ENCODE assay signal across 20 mouse cellular contexts in genomic region chr17:31222810-31223310, GRCm38 (mm10). TPM values are rescaled to one million over a fixed set of nuclear protein-coding genes. Genes with fewer than 3 reads are reported as not detected.
DNase-seq lines count a peak whose midpoint lies in the region; ATAC-seq and TF ChIP-seq lines count a peak whose summit lies in the region.
"Had no signal": no experiment of that assay in that cellular context is flagged by ENCODE, and none has a peak within 500 bp of the region (broad histone marks: within the 10 kb centered on the region; RNA-seq: fewer than 3 reads in every experiment).

No protein-coding gene starts in this region.

- WGBS in embryonic facial prominence, embryonic 14.5 days = 53% methylated on average over 4 of the region's 4 CpGs
- 74% methylated on average over 4 of the region's 4 CpGs for WGBS in embryonic facial prominence, embryonic 10.5 days
- 45% methylated on average over 4 of the region's 4 CpGs for WGBS in stomach, embryonic 14.5 days
- 36% methylated on average over 4 of the region's 4 CpGs for WGBS in stomach, postnatal 0 days
- WGBS in thymus, adult 2 months = 28% methylated on average over 4 of the region's 4 CpGs
- 68% methylated on average over 4 of the region's 4 CpGs for WGBS in heart, embryonic 11.5 days (ENCODE audit: insufficient replicate concordance)

- no peaks in the 10 kb centered on the region for H3K36me3 ChIP-seq in embryonic facial prominence, embryonic 14.5 days (ENCODE audit: control insufficient read depth, insufficient read depth, low read length)
- no peaks in the 10 kb centered on the region for H3K36me3 ChIP-seq in embryonic facial prominence, embryonic 10.5 days (replicated peaks)
- H3K36me3 ChIP-seq in stomach, embryonic 14.5 days (ENCODE audit: control insufficient read depth, insufficient read depth, low read length) = no peaks in the 10 kb centered on the region
- no peaks in the 10 kb centered on the region for H3K36me3 ChIP-seq in stomach, postnatal 0 days (ENCODE audit: control insufficient read depth, insufficient read depth, low read length)
- H3K36me3 ChIP-seq in thymus, adult 2 months (ENCODE audit: control insufficient read depth, insufficient read depth, low read length) = peaks cover 32% of the 10 kb centered on the region
- no peaks in the 10 kb centered on the region for H3K36me3 ChIP-seq in heart, embryonic 11.5 days (ENCODE audit: control insufficient read depth, insufficient read depth, low read length)
- H3K36me3 ChIP-seq: forebrain, embryonic 12.5 days; hindbrain, embryonic 13.5 days; intestine, embryonic 15.5 days; kidney, embryonic 15.5 days; neural tube, embryonic 12.5 days had no signal

- no peak overlapping the region for H3K9ac ChIP-seq in embryonic facial prominence, embryonic 14.5 days (ENCODE audit: low read depth, low read length)
- H3K9ac ChIP-seq in stomach, embryonic 14.5 days (replicated peaks; ENCODE audit: low read depth, low read length) = no peak overlapping the region
- H3K9ac ChIP-seq in stomach, postnatal 0 days (ENCODE audit: low read length) = no peak overlapping the region
- H3K9ac ChIP-seq in heart, embryonic 11.5 days (ENCODE audit: low read depth, low read length) = no peak overlapping the region
- H3K9ac ChIP-seq: forebrain, embryonic 12.5 days; hindbrain, embryonic 13.5 days; intestine, embryonic 15.5 days; kidney, embryonic 15.5 days; neural tube, embryonic 12.5 days had no signal

- no peak overlapping the region for H3K4me3 ChIP-seq in embryonic facial prominence, embryonic 14.5 days (ENCODE audit: low read depth, low read length)
- no peak overlapping the region for H3K4me3 ChIP-seq in embryonic facial prominence, embryonic 10.5 days
- H3K4me3 ChIP-seq in stomach, embryonic 14.5 days (ENCODE audit: low read depth, low read length) = no peak overlapping the region
- H3K4me3 ChIP-seq in stomach, postnatal 0 days (ENCODE audit: low read depth, low read length) = no peak overlapping the region
- H3K4me3 ChIP-seq in thymus, adult 2 months (ENCODE audit: control insufficient read depth, insufficient read depth, low read length) = no peak overlapping the region
- no peak overlapping the region for H3K4me3 ChIP-seq in heart, embryonic 11.5 days (ENCODE audit: low read depth, low read length)
- H3K4me3 ChIP-seq: forebrain, embryonic 12.5 days; hindbrain, embryonic 13.5 days; intestine, embryonic 15.5 days; kidney, embryonic 15.5 days; neural tube, embryonic 12.5 days had no signal

- no peak for ATAC-seq in embryonic facial prominence, embryonic 14.5 days (ENCODE audit: low read depth)
- peak; percentile 42 for ATAC-seq in stomach, embryonic 14.5 days (ENCODE audit: insufficient number of reproducible peaks, insufficient read depth, low FRiP score, low read depth)
- ATAC-seq in stomach, postnatal 0 days (ENCODE audit: low FRiP score, low TSS enrichment) = no peak
- no peak for ATAC-seq in heart, embryonic 11.5 days (replicated peaks; ENCODE audit: insufficient number of reproducible peaks, low FRiP score, low TSS enrichment)
- ATAC-seq: intestine, embryonic 15.5 days had no signal

- no peak for TF ChIP-seq POLR2A in thymus, adult 2 months (IDR thresholded peaks at IDR 0.05; ENCODE audit: control insufficient read depth, extremely low read depth, insufficient read depth, low read length, poor library complexity)

- H3K27me3 ChIP-seq in embryonic facial prominence, embryonic 14.5 days (replicated peaks; ENCODE audit: control insufficient read depth, insufficient read depth, low read length) = no peaks in the 10 kb centered on the region
- no peaks in the 10 kb centered on the region for H3K27me3 ChIP-seq in embryonic facial prominence, embryonic 10.5 days (replicated peaks; ENCODE audit: low read depth, poor library complexity, severe bottlenecking)
- no peaks in the 10 kb centered on the region for H3K27me3 ChIP-seq in stomach, embryonic 14.5 days (ENCODE audit: control insufficient read depth, insufficient read depth, low read length)
- no peaks in the 10 kb centered on the region for H3K27me3 ChIP-seq in stomach, postnatal 0 days (ENCODE audit: control insufficient read depth, insufficient read depth, low read length)
- no peaks in the 10 kb centered on the region for H3K27me3 ChIP-seq in thymus, adult 2 months (ENCODE audit: control insufficient read depth, insufficient read depth, low read length)
- H3K27me3 ChIP-seq in heart, embryonic 11.5 days (ENCODE audit: control insufficient read depth, insufficient read depth, low read length) = no peaks in the 10 kb centered on the region
- H3K27me3 ChIP-seq: forebrain, embryonic 12.5 days; hindbrain, embryonic 13.5 days; intestine, embryonic 15.5 days; kidney, embryonic 15.5 days; neural tube, embryonic 12.5 days had no signal

- H3K27ac ChIP-seq in embryonic facial prominence, embryonic 14.5 days (replicated peaks; ENCODE audit: low read depth, low read length) = no peak overlapping the region
- no peak overlapping the region for H3K27ac ChIP-seq in embryonic facial prominence, embryonic 10.5 days (replicated peaks)
- H3K27ac ChIP-seq in stomach, embryonic 14.5 days (ENCODE audit: low read length) = no peak overlapping the region
- no peak overlapping the region for H3K27ac ChIP-seq in stomach, postnatal 0 days (replicated peaks)
- H3K27ac ChIP-seq in thymus, adult 2 months (ENCODE audit: control insufficient read depth, insufficient read depth, low read length) = peak overlapping the region; percentile 63; the same call in 1 of the 2 replicates
- no peak overlapping the region for H3K27ac ChIP-seq in heart, embryonic 11.5 days (ENCODE audit: low read depth, low read length)
- H3K27ac ChIP-seq: forebrain, embryonic 12.5 days; hindbrain, embryonic 13.5 days; intestine, embryonic 15.5 days; kidney, embryonic 15.5 days; neural tube, embryonic 12.5 days had no signal

- peak; percentile 41 for DNase-seq in embryonic facial prominence, embryonic 14.5 days (ENCODE audit: low spot score)
- no peak for DNase-seq in embryonic facial prominence, embryonic 10.5 days (ENCODE audit: low spot score)
- DNase-seq in stomach, postnatal 0 days (ENCODE audit: low spot score) = no peak
- DNase-seq in thymus, adult 2 months = peak; percentile 40
- no peak for DNase-seq in layer of hippocampus, adult 11-12 months (ENCODE audit: low spot score)
- no peak for DNase-seq in cerebellum, adult 8-10 months
- DNase-seq: adrenal gland, postnatal 36 days; cerebellum, adult 9-11 months; gastrocnemius, postnatal 14 days; lung, adult 18-20 months; spleen, adult 18-20 months had no signal

- no peak for TF ChIP-seq EP300 in stomach, postnatal 0 days (optimal IDR thresholded peaks at IDR 0.05)

- H3K4me1 ChIP-seq in embryonic facial prominence, embryonic 14.5 days (ENCODE audit: control insufficient read depth, insufficient read depth, low read length) = 0 out of 2 replicates have a peak, but pooled peaks cover 3% of the 10 kb centered on the region
- H3K4me1 ChIP-seq in embryonic facial prominence, embryonic 10.5 days = peaks cover 24% of the 10 kb centered on the region
- peaks cover 5% of the 10 kb centered on the region; the same call in 1 of the 2 replicates for H3K4me1 ChIP-seq in stomach, embryonic 14.5 days (ENCODE audit: control insufficient read depth, insufficient read depth, low read length)
- H3K4me1 ChIP-seq in stomach, postnatal 0 days (replicated peaks; ENCODE audit: control insufficient read depth, insufficient read depth) = no peaks in the 10 kb centered on the region
- peaks cover 33% of the 10 kb centered on the region for H3K4me1 ChIP-seq in thymus, adult 2 months (replicated peaks; ENCODE audit: control insufficient read depth, insufficient read depth, low read length)
- H3K4me1 ChIP-seq in heart, embryonic 11.5 days (ENCODE audit: control insufficient read depth, insufficient read depth, low read length) = no peaks in the 10 kb centered on the region
- H3K4me1 ChIP-seq: forebrain, embryonic 12.5 days; hindbrain, embryonic 13.5 days; intestine, embryonic 15.5 days; neural tube, embryonic 12.5 days had no signal

- no peak overlapping the region for H3K4me2 ChIP-seq in embryonic facial prominence, embryonic 14.5 days (ENCODE audit: low read depth, low read length)
- no peak overlapping the region for H3K4me2 ChIP-seq in stomach, embryonic 14.5 days (replicated peaks; ENCODE audit: low read depth, low read length)
- no peak overlapping the region for H3K4me2 ChIP-seq in stomach, postnatal 0 days (replicated peaks; ENCODE audit: low read depth)
- no peak overlapping the region for H3K4me2 ChIP-seq in heart, embryonic 11.5 days
- H3K4me2 ChIP-seq: forebrain, embryonic 12.5 days; hindbrain, embryonic 13.5 days; intestine, embryonic 15.5 days; kidney, embryonic 15.5 days; neural tube, embryonic 12.5 days had no signal

- no peaks in the 10 kb centered on the region for H3K9me3 ChIP-seq in embryonic facial prominence, embryonic 14.5 days (ENCODE audit: control insufficient read depth, low read length)
- H3K9me3 ChIP-seq in embryonic facial prominence, embryonic 10.5 days = no peaks in the 10 kb centered on the region
- no peaks in the 10 kb centered on the region for H3K9me3 ChIP-seq in stomach, embryonic 14.5 days (ENCODE audit: control insufficient read depth, low read depth, low read length)
- no peaks in the 10 kb centered on the region for H3K9me3 ChIP-seq in stomach, postnatal 0 days (ENCODE audit: control insufficient read depth, low read length)
- H3K9me3 ChIP-seq in heart, embryonic 11.5 days (replicated peaks; ENCODE audit: control insufficient read depth, low read length) = no peaks in the 10 kb centered on the region
- H3K9me3 ChIP-seq: forebrain, embryonic 12.5 days; hindbrain, embryonic 13.5 days; intestine, embryonic 15.5 days; kidney, embryonic 15.5 days; neural tube, embryonic 12.5 days had no signal

- TF ChIP-seq CTCF in stomach, postnatal 0 days (IDR thresholded peaks at IDR 0.05; ENCODE audit: low read depth) = no peak
- no peak for TF ChIP-seq CTCF in thymus, adult 2 months (IDR thresholded peaks at IDR 0.05; ENCODE audit: borderline replicate concordance, control insufficient read depth, extremely low read depth, insufficient read depth, low read length, poor library complexity)

RNA-seq across cellular contexts. Expression of gene Ubash3a, which starts 15.2 kb away (rescaled TPM):
- polyA plus RNA-seq in embryonic facial prominence, embryonic 14.5 days (2014; fragmentation: Nextera tagmentation; extraction: Ambion mirVana) = 0.25 and 0.56 TPM in 2 replicates
- polyA plus RNA-seq in embryonic facial prominence, embryonic 10.5 days (2016; fragmentation: Nextera tagmentation; extraction: Ambion mirVana) = 0.20 and 0.34 TPM in 2 replicates
- 0.21 and 0.49 TPM in 2 replicates for polyA plus RNA-seq in stomach, embryonic 14.5 days (2014; fragmentation: Nextera tagmentation; extraction: Ambion mirVana)
- 0.13 and 0.18 TPM in 2 replicates for polyA plus RNA-seq in stomach, postnatal 0 days (2015; fragmentation: Nextera tagmentation; extraction: Ambion mirVana)
- polyA plus RNA-seq in thymus, adult 2 months (2012; rRNA removed) = 95.5 and 126 TPM in 2 replicates
- 2.4 and 2.9 TPM in 2 replicates for polyA plus RNA-seq in heart, embryonic 11.5 days (2014; fragmentation: Nextera tagmentation; extraction: Ambion mirVana)
- polyA plus RNA-seq: frontal cortex, adult 2 months had no signal

RNA-seq across cellular contexts. Expression of gene Tmprss3, which starts 24.1 kb away (rescaled TPM):
- 0.14 and 0.21 TPM in 2 replicates for polyA plus RNA-seq in embryonic facial prominence, embryonic 14.5 days (2014; fragmentation: Nextera tagmentation; extraction: Ambion mirVana)
- 0.05 TPM in 1 of 2 replicates, not detected in the other for polyA plus RNA-seq in embryonic facial prominence, embryonic 10.5 days (2016; fragmentation: Nextera tagmentation; extraction: Ambion mirVana)
- 0.34 and 0.43 TPM in 2 replicates for polyA plus RNA-seq in stomach, embryonic 14.5 days (2014; fragmentation: Nextera tagmentation; extraction: Ambion mirVana)
- polyA plus RNA-seq in stomach, postnatal 0 days (2015; fragmentation: Nextera tagmentation; extraction: Ambion mirVana) = 0.39 TPM in 2 replicates
- 0.61 and 0.92 TPM in 2 replicates for polyA plus RNA-seq in thymus, adult 2 months (2012; rRNA removed)
- polyA plus RNA-seq in heart, embryonic 11.5 days (2014; fragmentation: Nextera tagmentation; extraction: Ambion mirVana) = 0.07 TPM in 1 of 2 replicates, not detected in the other
- polyA plus RNA-seq: forebrain, embryonic 12.5 days; heart, postnatal 0 days; intestine, embryonic 15.5 days; kidney, embryonic 15.5 days; neural tube, embryonic 12.5 days had no signal

RNA-seq across cellular contexts. Expression of gene Rsph1, which starts 54.3 kb away (rescaled TPM):
- polyA plus RNA-seq in embryonic facial prominence, embryonic 14.5 days (2014; fragmentation: Nextera tagmentation; extraction: Ambion mirVana) = 2.8 and 7.8 TPM in 2 replicates
- 1.8 and 2.1 TPM in 2 replicates for polyA plus RNA-seq in embryonic facial prominence, embryonic 10.5 days (2016; fragmentation: Nextera tagmentation; extraction: Ambion mirVana)
- polyA plus RNA-seq in stomach, embryonic 14.5 days (2014; fragmentation: Nextera tagmentation; extraction: Ambion mirVana) = 0.50 and 0.62 TPM in 2 replicates
- 0.87 and 0.99 TPM in 2 replicates for polyA plus RNA-seq in stomach, postnatal 0 days (2015; fragmentation: Nextera tagmentation; extraction: Ambion mirVana)
- polyA plus RNA-seq in thymus, adult 2 months (2012; rRNA removed) = 0.29 and 0.51 TPM in 2 replicates
- 1.7 and 1.9 TPM in 2 replicates for polyA plus RNA-seq in heart, embryonic 11.5 days (2014; fragmentation: Nextera tagmentation; extraction: Ambion mirVana)

RNA-seq across cellular contexts. Expression of gene Tff1, which starts 57.8 kb away (rescaled TPM):
- polyA plus RNA-seq in embryonic facial prominence, embryonic 14.5 days (2014; fragmentation: Nextera tagmentation; extraction: Ambion mirVana) = not detected in 2 replicates
- not detected in 2 replicates for polyA plus RNA-seq in embryonic facial prominence, embryonic 10.5 days (2016; fragmentation: Nextera tagmentation; extraction: Ambion mirVana)
- 83.1 and 87.0 TPM in 2 replicates for polyA plus RNA-seq in stomach, embryonic 14.5 days (2014; fragmentation: Nextera tagmentation; extraction: Ambion mirVana)
- 9,478 and 9,587 TPM in 2 replicates for polyA plus RNA-seq in stomach, postnatal 0 days (2015; fragmentation: Nextera tagmentation; extraction: Ambion mirVana)
- polyA plus RNA-seq in thymus, adult 2 months (2012; rRNA removed) = 2.1 and 2.7 TPM in 2 replicates
- 0.31 TPM in 1 of 2 replicates, not detected in the other for polyA plus RNA-seq in heart, embryonic 11.5 days (2014; fragmentation: Nextera tagmentation; extraction: Ambion mirVana)
- polyA plus RNA-seq: forebrain, embryonic 12.5 days; frontal cortex, adult 2 months; heart, postnatal 0 days; hindbrain, embryonic 13.5 days; neural tube, embryonic 12.5 days had no signal

Comparison
In these comparisons a context has a peak if more than half of its experiments do, and no peak if none do; other contexts are left out.
1. DNase-seq: peak in embryonic facial prominence, embryonic 14.5 days (single experiment) and thymus, adult 2 months (single experiment); none in embryonic facial prominence, embryonic 10.5 days (single experiment), stomach, postnatal 0 days (single experiment), layer of hippocampus, adult 11-12 months (single experiment) and cerebellum, adult 8-10 months (single experiment).
2. RNA of gene Ubash3a, which starts 15.2 kb away (polyA plus RNA-seq): 95.5 to 126 TPM in thymus, adult 2 months; 2.4 to 2.9 TPM in heart, embryonic 11.5 days, 0.21 to 0.49 TPM in stomach, embryonic 14.5 days, 0.20 to 0.34 TPM in embryonic facial prominence, embryonic 10.5 days, 0.25 to 0.56 TPM in embryonic facial prominence, embryonic 14.5 days and 0.13 to 0.18 TPM in stomach, postnatal 0 days; every median in the first group is over 10 times any median in the second.